Mouse (Mus musculus): Measurements from ENCODE around the gene Slc37a4.
"Not testable (repeated sequence)": the region's sequence is repeated elsewhere in the genome, so short reads cannot be mapped to it uniquely, and the experiment has no call there.

Slc37a4 gene

DNA sequence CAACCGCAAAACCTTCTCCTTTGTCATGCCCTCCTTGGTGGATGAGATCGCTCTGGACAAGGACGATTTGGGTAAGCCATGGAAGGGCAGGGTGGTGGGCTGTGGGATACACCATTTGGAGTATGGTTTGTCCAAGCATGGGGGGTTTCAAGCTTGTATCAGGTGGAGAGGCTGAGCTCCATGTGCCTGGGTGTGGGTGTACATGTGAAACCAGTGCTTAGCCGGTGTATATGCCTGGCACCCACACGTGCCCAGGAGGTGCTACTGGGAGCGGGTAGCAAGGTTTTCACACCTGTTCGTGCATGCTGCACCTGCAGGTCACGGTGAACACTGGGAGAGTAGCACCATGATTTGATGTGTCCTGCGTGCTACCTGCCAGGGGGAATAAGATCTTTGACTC is 1.9 kb downstream of the Slc37a4 start:
- no peak for DNase-seq (ENCODE audit: low read depth, low spot score)

DNA sequence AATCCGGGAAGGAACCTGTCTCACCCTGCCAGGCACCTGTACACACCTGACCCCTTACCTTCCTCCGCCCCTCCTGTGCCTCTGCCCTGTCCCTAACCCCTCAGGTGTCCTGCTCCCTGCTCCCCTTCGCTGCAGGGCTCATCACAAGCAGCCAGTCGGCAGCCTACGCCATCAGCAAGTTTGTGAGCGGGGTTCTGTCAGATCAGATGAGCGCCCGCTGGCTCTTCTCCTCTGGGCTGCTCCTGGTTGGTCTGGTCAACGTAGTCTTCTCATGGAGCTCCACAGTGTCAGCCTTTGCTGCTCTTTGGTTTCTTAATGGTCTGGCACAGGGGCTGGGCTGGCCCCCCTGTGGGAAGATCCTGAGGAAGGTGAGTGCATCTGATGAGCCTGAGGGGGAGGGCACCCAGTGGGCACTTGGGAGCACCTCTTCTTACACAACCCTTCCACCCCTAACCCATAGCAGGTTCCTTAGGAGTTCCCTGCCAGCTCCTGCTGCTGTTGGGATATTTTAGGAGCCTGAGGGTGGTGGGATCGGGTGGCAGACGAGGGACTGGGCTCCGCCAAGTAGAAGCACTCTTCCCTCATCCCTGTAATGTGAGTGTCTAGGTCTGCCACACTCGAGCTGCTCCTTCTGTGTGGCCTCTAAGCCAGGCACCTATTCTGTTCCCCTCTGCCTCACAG is 2.6 kb downstream of the Slc37a4 start:
- DNase-seq (ENCODE audit: low read depth, low spot score) = no peak

DNA sequence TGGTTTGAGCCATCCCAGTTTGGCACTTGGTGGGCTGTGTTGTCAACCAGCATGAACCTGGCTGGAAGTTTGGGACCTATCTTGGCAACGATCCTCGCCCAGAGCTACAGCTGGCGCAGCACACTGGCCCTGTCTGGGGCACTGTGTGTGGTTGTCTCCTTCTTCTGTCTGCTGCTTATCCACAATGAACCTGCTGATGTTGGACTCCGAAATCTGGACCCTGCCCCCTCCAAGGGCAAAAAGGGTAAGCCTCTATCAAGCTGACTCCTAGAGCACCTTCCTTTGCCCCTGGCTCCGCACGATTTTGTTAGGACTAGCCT is 3.1 kb downstream of the Slc37a4 start:
- DNase-seq (ENCODE audit: low read depth, low spot score) = no peak

DNA sequence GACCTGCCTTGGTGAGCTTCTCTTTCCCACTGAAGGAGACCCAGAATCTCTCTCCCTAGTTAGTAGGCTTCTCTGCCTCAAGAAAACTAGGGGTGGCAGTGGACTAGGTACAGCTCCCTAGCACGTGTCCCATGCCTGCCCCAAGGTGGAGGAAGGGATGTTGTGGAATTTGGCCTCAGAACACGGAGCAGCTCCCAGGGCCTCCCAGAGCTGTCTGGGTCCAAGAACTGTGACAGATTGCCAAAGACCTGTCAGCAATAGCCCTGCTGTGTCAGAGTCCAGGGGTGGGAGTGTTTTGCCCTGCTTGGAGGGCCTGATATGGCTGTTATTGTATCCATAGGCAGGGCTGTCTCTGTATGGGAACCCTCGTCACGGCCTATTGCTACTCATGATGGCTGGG is 4.4 kb downstream of the Slc37a4 start:
- no peak for DNase-seq (ENCODE audit: low read depth, low spot score)

DNA sequence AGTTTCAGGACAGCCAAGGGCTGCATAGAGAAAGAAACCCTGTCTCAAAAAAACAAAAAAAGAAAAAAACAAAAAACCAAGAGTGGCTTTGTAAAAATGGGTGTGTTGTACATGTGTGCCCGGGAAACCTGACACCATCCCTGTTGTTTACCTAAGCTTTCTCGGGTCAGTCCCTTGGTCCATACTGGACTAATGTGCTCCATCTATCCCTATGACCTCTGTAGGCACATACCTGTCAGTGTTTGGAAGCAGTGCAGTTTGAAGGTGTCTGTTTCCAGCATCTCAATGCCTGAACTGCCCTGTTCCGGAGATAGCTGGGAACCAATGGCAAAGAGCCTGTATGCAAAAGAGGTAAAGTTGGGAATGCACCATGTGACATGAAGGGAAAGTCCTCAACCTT is 8.4 kb downstream of the Slc37a4 start:
- no peak for DNase-seq (ENCODE audit: low read depth, low spot score)

DNA sequence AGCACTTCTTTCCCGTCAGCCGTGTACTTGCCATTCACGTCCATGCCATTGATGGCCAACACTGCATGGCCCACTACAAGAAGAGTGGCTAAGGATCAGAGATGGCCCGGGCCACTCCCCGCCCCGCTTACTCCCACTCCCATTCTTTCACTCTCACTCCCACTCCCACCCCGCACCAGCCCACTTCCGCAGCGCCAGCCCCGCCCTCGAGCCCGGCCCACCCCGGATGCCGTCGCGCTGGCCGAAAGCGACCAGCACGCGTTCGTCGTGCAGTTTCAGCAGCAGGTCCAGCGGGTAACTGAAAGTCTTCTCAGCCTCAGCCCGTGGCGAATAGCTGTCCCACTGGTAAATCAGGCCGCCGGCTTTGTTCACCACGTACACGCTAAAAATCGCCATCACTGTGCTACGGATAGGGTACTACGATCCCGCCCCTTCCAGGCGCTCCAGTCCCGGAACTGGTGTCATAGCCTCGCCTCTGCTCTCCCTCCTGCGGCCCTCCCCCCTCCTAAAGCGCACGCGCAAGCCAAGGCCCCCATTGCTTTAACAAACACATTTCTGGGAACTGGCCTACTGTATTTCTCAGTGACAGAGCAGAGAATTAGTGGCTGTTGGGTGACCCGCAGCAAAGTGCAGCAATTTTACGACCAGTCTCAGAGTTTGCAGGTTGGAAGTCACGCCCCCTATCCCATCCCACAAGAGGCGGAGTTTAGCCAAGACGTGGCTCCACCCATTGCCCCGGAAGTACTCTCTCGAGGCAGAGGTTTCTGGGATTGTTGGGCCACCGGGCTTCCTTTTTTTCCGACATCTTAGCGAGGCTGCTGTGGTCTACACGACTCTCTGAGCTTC is 10.5 kb downstream of the Slc37a4 start, which contains the start of the genes Rps25 and Trappc4:
TSS of gene Rps25 (plus strand) at position 234 of the 846 bp plus-strand sequence.
TSS of gene Trappc4 (minus strand) at position 695 of the 846 bp plus-strand sequence.
- peak; percentile 95 for DNase-seq (ENCODE audit: low read depth, low spot score)

DNA sequence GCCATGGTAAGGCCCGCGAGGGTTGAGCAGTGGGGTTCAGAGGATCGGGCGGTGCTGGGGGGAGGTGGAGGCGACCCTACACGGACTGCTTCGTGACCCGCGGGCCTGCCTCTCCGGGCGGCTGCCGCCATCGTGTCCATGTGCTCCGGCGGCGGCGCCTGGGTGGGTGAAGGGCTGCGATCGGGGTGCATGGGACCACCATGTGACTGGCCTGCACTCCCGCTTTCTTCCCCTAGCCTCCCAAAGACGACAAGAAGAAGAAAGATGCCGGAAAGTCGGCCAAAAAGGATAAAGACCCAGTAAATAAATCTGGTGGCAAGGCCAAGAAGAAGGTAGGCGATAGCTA is 11.1 kb downstream of the Slc37a4 start:
- no peak for DNase-seq (ENCODE audit: low read depth, low spot score)

DNA sequence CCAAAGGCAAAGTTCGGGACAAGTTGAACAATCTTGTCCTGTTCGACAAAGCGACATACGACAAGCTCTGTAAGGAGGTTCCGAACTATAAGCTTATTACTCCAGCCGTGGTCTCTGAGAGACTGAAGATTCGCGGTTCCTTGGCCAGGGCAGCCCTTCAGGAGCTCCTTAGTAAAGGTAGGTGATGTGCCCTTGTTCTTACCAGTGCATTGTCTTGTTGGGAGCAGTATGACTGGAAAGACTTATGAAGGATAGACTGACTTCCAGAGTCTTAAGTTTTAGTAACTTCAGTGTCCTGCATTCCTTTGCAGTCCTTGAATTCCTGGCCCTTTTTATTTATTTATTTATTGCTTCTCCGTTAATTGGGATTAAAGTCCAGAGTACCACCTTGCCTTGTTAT is 12.0 kb downstream of the Slc37a4 start:
- DNase-seq (ENCODE audit: low read depth, low spot score) = not testable (repeated sequence)

DNA sequence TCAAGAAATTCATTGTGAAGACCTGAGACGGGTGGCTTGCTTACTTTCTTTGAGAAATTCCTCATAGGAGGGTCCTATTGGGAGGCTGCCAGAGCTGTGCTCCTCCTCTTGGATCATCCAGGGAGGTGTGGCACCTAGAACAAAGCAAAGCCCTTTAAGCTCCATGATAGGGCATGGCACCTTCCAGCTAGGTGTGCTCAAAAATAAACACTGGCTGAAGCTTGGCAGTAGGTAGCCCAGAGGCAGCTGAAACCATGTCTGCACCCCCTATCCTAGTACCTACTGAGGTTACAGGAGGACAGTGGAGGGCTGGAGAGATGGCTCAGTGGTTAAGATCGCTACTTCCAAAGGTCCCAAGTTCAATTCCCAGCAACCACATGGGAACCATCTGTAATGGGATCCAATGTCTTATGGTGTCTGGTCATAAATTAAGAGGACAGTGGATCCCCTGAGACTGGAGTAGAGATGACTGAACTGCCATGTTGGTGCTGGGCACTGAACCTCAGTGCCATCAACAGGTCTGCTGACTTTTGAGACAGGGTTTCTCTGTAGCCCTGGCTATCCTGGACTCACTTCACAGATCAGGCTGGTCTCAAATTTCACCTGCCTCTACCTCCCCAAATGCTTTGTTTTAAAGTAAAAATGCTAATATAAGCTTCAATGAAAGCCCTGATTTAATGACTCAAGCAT is 14.1 kb downstream of the Slc37a4 start:
- DNase-seq (ENCODE audit: low read depth, low spot score) = no peak

DNA sequence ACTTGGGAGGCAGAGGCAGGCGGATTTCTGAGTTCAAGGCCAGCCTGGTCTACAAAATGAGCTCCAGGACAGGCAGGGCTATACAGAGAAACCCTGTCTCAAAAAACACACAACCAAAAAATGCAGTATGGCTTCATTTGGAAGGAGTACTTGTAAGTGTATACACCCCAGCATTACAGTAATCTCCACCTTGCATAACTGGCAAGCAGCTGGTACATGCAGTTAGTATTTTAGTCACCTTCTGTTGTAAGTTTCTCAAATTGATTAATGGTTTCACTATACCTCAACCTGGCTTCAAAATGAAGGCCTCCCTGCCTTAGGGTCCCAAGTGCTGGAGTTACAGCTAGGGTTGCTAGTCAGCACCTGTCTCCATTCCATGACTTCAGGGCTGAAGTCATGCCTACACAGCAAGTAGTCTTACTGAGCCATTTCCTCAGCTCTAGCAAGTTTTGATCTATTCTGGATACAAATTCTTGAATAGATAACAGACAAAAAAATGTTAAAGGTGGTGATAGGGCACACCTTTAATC is 15.0 kb downstream of the Slc37a4 start:
- DNase-seq (ENCODE audit: low read depth, low spot score) = no peak

DNA sequence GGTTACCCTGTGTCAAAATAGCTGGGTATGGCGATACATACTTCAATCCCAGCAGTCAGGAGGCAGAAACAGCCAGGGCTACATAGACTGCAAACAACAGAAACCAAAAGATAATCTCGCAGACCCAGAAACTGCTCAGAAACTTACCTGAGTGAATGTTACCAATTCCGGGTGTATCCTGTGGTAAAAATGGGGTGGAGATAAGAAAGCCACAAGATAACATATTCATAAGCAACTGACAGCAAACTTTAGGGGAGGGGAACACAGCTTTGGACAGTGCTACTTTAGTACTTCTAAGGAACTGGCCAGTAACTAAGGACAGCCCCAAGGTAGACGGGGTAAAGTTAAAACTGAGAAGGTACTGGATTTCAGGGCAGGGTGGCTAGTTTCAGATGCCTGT is 15.7 kb downstream of the Slc37a4 start:
- no peak for DNase-seq (ENCODE audit: low read depth, low spot score)

DNA sequence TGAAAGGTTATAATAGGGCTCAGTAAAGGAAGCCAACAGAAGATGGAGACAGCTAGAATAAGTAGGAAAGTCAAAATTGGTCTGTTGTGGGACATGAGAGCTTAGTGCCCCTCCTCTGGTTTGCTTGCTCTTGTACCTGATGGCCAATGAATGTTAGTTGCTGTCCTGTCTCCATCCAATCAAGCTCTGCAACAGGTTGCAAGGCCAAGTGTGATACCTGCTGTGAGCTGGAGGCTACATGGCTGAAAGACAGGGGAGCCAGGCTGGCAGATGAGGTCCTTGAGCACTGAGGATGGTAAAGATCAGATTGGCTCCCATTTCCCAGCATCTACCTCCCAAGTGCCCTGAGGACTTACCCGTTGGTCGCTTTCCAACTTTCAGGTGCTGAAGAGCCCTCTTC is 16.1 kb downstream of the Slc37a4 start:
- DNase-seq (ENCODE audit: low read depth, low spot score) = no peak

DNA sequence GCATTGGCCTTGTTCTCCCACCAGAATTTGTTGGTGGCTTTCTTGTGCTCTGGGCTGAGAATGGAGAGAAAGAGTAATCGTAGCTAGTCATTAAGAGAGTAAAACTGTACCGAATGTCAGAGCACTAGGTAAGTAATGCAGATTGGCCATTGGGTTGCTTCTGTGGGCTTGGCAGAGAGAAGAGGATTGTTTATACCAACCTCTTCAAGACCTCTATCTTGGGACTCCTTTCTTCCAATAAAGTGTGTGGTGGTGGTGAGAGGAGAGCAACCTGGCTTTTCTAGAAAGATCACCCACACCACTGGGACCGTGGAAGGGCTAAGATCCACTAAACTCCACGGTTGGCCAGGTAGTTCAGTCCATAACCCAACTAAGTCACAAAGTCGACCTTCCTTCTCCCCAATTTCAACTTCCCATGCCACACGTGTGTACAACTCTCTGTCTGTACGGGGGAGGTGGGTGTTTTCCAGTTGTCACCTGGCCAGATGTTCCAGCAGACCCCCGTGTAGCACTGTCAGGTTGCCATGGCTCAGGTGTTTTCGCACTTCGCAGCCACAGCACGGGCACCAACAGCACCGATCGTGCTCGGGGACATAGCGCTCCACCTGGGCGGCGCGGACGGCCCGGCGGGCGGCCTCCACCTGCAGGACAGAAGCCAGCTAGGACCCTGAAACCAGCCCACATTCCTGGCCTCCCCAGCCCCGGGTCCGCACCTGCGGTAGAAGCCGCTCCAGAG is 20.7 kb downstream of the Slc37a4 start:
- no peak for DNase-seq (ENCODE audit: low read depth, low spot score)

DNA sequence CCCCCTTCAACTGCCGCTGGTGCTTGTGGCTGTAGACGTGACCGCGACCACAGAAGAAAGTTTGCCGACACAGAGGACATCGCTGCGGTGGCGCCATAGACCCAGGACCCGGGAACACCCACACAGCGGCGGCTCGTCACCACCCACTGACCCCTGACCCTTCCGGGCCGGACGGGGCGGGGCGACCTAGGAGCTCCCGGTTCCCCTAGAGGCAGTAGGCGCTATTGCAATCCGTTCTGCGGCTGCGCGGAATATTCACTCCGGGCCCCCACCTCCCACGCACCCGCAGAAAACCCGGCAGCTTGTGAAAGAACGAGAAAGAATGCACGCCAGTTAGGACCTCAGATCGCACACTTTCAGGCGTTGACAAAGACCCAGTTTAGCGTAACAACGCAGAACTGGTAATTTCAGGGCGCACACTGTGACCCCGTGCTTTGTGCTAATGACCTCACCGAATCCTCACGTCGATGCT is 21.3 kb downstream of the Slc37a4 start:
- peak; percentile 88 for DNase-seq (ENCODE audit: low read depth, low spot score)

DNA sequence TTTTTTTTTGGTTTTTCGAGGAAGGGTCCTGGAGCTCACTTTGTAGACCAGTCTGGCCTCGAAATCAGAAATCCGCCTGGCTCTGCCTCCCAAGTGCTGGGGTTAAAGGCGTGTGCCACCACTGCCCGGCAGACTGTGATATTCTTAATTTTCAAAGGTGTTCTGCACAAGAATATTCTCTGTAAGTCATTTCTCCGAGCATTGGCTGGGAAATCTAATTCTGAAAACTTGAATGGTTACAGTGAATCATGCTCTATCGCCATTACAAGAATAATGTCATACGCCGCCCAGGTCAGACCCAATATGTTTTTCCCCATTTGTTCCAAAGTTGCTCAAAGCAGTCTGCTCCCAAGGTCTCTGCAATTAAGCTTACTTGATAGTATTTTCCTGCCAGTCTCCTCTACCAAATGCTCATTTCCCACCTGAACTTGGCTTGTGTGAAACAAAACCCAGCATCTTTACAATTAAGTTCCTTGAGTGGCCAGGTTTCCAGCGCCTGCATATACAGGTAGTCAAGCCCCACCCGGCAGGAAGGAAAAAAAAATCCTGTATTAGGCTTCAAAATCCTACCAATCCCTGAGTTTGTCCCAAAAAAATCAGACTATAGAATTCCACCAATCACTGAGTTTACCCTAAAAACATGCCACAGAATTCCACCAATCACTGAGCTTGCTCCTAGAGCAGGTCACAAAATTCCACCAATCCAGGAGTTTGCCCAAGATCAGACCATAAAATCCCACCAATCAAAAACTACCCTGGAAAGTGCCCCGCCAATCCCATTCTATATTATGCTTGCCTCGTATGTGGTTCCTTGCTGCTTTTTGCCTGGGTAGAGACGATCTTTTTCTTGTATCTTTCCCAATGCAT is 22.1 kb downstream of the Slc37a4 start, which contains the start of gene Ccdc84:
TSS of gene Ccdc84 (minus strand) at position 51 of the 867 bp plus-strand sequence.
- no peak for DNase-seq (ENCODE audit: low read depth, low spot score)

DNA sequence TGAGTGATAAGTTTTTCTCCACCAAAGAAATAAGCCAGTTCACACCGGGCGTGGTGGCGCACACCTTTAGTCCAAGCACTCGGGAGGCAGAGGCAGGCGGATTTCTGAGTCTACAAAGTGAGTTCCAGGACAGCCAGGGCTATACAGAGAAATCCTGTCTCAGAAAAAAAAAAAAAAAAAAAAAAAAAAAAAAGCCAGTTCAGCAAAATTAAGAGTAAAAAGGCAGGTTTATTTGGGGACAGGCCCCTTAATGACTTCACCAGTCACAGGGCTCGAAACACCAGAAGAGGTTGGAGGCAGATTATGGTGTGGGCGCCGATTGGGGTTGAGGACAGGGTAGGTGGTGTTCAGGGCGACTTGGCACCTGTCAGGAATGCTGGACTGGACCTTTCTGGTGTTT is 23.1 kb downstream of the Slc37a4 start:
- DNase-seq (ENCODE audit: low read depth, low spot score) = not testable (repeated sequence)

DNA sequence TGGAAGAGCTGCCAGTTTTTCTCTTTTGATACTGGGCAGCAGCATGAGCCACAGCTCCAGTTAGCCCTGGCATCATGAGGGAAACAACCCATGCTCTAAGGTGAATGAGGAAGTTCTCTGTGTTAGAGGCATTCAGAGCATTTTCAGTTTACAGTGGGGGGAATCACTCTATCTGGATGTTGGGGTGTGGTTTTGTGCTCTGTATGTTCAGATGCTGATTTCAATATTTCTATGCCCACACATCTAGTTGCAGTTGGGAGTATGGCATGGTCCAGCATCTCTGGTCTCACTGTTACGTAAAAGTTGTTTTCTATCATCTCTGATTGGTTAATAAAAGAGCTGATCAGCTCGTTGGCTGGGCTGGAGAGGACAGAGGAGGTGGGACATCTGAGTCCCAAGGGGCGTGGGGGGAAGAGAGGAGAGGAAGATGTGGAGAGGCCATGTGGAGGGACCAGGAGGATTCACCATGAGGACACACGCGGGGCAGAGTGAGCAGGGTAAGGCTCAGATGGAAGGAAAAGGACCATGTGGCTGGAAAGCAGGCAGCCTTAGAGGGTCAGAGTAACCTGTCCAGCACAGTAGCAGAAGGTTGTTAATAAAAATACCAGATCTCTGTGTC is 23.7 kb downstream of the Slc37a4 start:
- DNase-seq (ENCODE audit: low read depth, low spot score) = no peak

DNA sequence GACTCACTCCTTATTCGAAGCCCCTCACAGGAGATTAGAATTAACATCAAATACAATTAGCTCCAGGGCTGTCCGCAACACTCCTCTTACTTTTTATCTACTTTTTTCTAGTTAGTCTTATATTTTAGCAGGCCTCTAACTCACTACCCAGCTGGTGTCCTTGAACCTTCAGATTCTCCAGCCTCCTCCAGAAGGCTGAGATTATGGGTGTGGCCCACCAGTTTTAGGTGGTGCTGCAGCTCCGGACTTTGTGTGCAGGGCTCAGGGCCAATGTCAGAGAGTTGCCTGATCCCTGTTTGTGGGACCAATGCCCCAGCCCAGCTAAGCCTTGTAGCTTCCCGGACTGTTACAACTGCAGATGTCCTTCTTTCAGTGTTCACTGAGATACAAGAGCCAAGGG is 26.9 kb downstream of the Slc37a4 start:
- no peak for DNase-seq (ENCODE audit: low read depth, low spot score)

DNA sequence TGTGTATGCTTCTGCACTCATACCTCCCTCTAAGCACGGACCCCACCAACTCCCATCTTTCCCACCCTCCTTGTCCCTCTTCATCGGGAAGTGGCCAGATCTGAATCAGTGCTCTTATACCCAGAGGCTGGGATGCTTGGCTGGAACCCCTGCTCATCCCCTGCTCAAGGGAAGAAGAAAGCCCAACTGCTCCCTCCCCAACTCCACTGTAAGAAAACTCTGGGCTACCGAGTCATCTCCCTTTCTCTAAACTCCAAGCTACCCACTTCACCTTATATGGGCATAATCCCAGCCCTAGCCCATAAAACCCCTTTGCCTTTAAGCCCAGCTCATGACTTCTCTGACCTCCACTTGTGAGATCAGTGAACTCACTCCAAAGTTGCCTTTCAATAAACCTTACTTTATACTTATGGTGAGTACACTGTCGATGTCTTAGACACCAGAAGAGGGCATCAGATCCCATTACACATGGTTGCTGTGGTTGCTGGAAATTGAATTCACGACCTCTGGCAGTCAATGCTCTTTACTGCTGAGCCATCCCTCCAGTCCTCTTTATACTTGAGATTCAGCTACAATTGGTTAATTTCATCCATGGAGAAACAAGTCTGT is 36.0 kb downstream of the Slc37a4 start:
- no peak for DNase-seq (ENCODE audit: low read depth, low spot score)

DNA sequence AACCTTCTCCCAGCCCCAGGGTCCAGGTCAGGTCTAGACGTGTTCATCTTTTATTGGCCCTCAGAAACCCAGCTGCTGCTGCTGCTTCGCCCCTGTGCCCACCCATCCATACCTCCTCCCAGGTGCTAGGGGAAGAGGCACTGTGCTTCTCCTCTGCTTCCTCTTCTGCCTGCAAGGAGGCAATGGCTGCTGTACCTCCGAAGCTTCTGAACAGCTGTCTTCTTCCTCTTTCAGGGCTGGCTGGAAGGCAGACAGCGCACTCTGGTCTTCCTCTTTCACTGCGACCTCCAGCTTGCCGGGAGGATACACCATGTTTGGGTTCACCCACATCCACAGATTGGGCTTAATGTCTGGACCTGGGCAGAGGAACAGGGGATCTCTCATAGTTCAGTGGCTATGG is 39.1 kb downstream of the Slc37a4 start:
- DNase-seq (ENCODE audit: low read depth, low spot score) = no peak

Measured in forelimb bud, embryonic 11.5 days (tissue).